Mouse (Mus musculus) cerebellum, postnatal 10 days (tissue): Measurements from ENCODE around the gene Mybpc2.

Source experiments
- DNase-seq, 2 experiments: peaks; one replicate each; pipeline ENCODE4 v3.0.0; 2021; ENCODE audit warnings: mixed read lengths in 2 of 2

Gene Mybpc2

GRCm38 (mm10) chr7:44482836-44483435 is 41.5 kb downstream of the Mybpc2 start:
- DNase-seq: no peak

- peak in 1 of 2 experiments; percentile 16 for DNase-seq
Measured at GRCm38 (mm10) chr7:44475046-44475614, 49.3 kb downstream of the Mybpc2 start.

GRCm38 (mm10) chr7:44474419-44474818 is 50.0 kb downstream of the Mybpc2 start:
- peak in 1 of 2 experiments; percentile 73 for DNase-seq

- no peak for DNase-seq
Measured at GRCm38 (mm10) chr7:44472961-44473646, 51.4 kb downstream of the Mybpc2 start.

- no peak for DNase-seq
Measured at GRCm38 (mm10) chr7:44472558-44472885, 51.9 kb downstream of the Mybpc2 start.

- DNase-seq: no peak
Measured at GRCm38 (mm10) chr7:44471880-44472557, 52.4 kb downstream of the Mybpc2 start.

GRCm38 (mm10) chr7:44470696-44471612 is 53.5 kb downstream of the Mybpc2 start:
- no peak for DNase-seq

GRCm38 (mm10) chr7:44469677-44470675 is 54.5 kb downstream of the Mybpc2 start:
- no peak for DNase-seq

GRCm38 (mm10) chr7:44468644-44469285 is 55.7 kb downstream of the Mybpc2 start:
- DNase-seq: no peak

GRCm38 (mm10) chr7:44467811-44468411 is 56.5 kb downstream of the Mybpc2 start, which contains the start of gene Josd2:
Gene Josd2, plus strand, starts transcription at chr7:44467980.
- DNase-seq: peak; percentile 93 to 96

- DNase-seq: no peak
Measured at GRCm38 (mm10) chr7:44466888-44467311, 57.6 kb downstream of the Mybpc2 start.

GRCm38 (mm10) chr7:44466006-44466887 is 58.2 kb downstream of the Mybpc2 start:
- DNase-seq: peak; percentile 33 to 35

GRCm38 (mm10) chr7:44465111-44465510 is 59.3 kb downstream of the Mybpc2 start, which contains the start of gene Aspdh:
Gene Aspdh, plus strand, starts transcription at chr7:44465391.
- peak; percentile 64 to 67 for DNase-seq

GRCm38 (mm10) chr7:44464511-44464910 is 59.9 kb downstream of the Mybpc2 start:
- peak; percentile 98 to 99 for DNase-seq

GRCm38 (mm10) chr7:44463556-44464225 is 60.8 kb downstream of the Mybpc2 start:
- DNase-seq: peak in 1 of 2 experiments; percentile 29

GRCm38 (mm10) chr7:44463056-44463425 is 61.4 kb downstream of the Mybpc2 start:
- no peak for DNase-seq

- DNase-seq: peak; percentile 67 to 74
Measured at GRCm38 (mm10) chr7:44462218-44463055, 62.0 kb downstream of the Mybpc2 start.
